ENCODE assay signal across 10 mouse cellular contexts in genomic region chr12:100277534-100277905, GRCm38 (mm10).
A peak's percentile ranks its signal among the peaks of the same experiment; 100 is the strongest.
DNase-seq lines count a peak whose midpoint lies in the region; ATAC-seq lines count a peak whose summit lies in the region.
"Had no signal": no experiment of that assay in that cellular context is flagged by ENCODE, and none has a peak within 500 bp of the region (broad histone marks: within the 10 kb centered on the region; RNA-seq: fewer than 3 reads in every experiment).

No protein-coding gene starts in this region.

- H3K27ac ChIP-seq in heart, embryonic 13.5 days (replicated peaks), result 0 out of 2 replicates have a peak overlapping the region, but pooled peaks have one; percentile 12
- H3K27ac ChIP-seq in brown adipose tissue, adult 24 weeks (replicated peaks; ENCODE audit: low read depth, low read length), result peak overlapping the region; percentile 73; the same call in 1 of the 2 replicates
- H3K27ac ChIP-seq in limb, embryonic 13.5 days, result peak overlapping the region; percentile 74
- peak overlapping the region; percentile 63 for H3K27ac ChIP-seq in neural tube, embryonic 13.5 days (replicated peaks)
- H3K27ac ChIP-seq: liver, embryonic 14.5 days had no signal

- no peak overlapping the region for H3K9ac ChIP-seq in heart, embryonic 13.5 days
- no peak overlapping the region for H3K9ac ChIP-seq in limb, embryonic 13.5 days
- H3K9ac ChIP-seq in neural tube, embryonic 13.5 days, result no peak overlapping the region
- H3K9ac ChIP-seq: liver, embryonic 14.5 days had no signal

- H3K9me3 ChIP-seq in heart, embryonic 13.5 days, result no peaks in the 10 kb centered on the region
- H3K9me3 ChIP-seq in limb, embryonic 13.5 days, result no peaks in the 10 kb centered on the region
- H3K9me3 ChIP-seq in neural tube, embryonic 13.5 days, result no peaks in the 10 kb centered on the region

- H3K36me3 ChIP-seq in heart, embryonic 13.5 days, result no peaks in the 10 kb centered on the region
- no peaks in the 10 kb centered on the region for H3K36me3 ChIP-seq in limb, embryonic 13.5 days
- H3K36me3 ChIP-seq in neural tube, embryonic 13.5 days, result no peaks in the 10 kb centered on the region

- WGBS in heart, embryonic 13.5 days, result 74% methylated on average over 3 of the region's 3 CpGs
- WGBS in limb, embryonic 13.5 days, result 69% methylated on average over 3 of the region's 3 CpGs
- WGBS in neural tube, embryonic 13.5 days, result 86% methylated on average over 3 of the region's 3 CpGs

- H3K4me2 ChIP-seq in heart, embryonic 13.5 days, result no peak overlapping the region
- no peak overlapping the region for H3K4me2 ChIP-seq in limb, embryonic 13.5 days (replicated peaks)
- H3K4me2 ChIP-seq in neural tube, embryonic 13.5 days, result no peak overlapping the region

- no peak overlapping the region for H3K4me3 ChIP-seq in heart, embryonic 13.5 days
- no peak overlapping the region for H3K4me3 ChIP-seq in brown adipose tissue, adult 24 weeks (ENCODE audit: insufficient read depth, low read depth, low read length)
- H3K4me3 ChIP-seq in limb, embryonic 13.5 days, result no peak overlapping the region
- H3K4me3 ChIP-seq in neural tube, embryonic 13.5 days, result no peak overlapping the region

- no peak for ATAC-seq in heart, embryonic 13.5 days (ENCODE audit: extremely low read depth, insufficient number of reproducible peaks, low FRiP score, low TSS enrichment)
- ATAC-seq in limb, embryonic 13.5 days (ENCODE audit: low FRiP score, low read depth), result no peak
- no peak for ATAC-seq in neural tube, embryonic 13.5 days (ENCODE audit: low read depth)
- ATAC-seq: CD4-positive, CD25-positive, alpha-beta regulatory T cell, adult 4 months had no signal

- H3K27me3 ChIP-seq in heart, embryonic 13.5 days (replicated peaks), result no peaks in the 10 kb centered on the region; the same call in 1 of the 2 replicates
- no peaks in the 10 kb centered on the region for H3K27me3 ChIP-seq in limb, embryonic 13.5 days
- H3K27me3 ChIP-seq in neural tube, embryonic 13.5 days, result 0 out of 2 replicates have a peak, but pooled peaks cover 5% of the 10 kb centered on the region

- DNase-seq in heart, adult 8-10 months (ENCODE audit: low spot score), result no peak
- DNase-seq in cerebellum, postnatal 14 days, result no peak
- DNase-seq in cerebellum, adult 18-20 months, result no peak
- DNase-seq in adrenal gland, postnatal 4 days (ENCODE audit: low spot score in 2 of 2), result no peak

- H3K4me1 ChIP-seq in heart, embryonic 13.5 days, result peaks cover 38% of the 10 kb centered on the region
- H3K4me1 ChIP-seq in brown adipose tissue, adult 24 weeks (ENCODE audit: control insufficient read depth, insufficient read depth, insufficient read length, low read length), result peaks cover 45% of the 10 kb centered on the region
- H3K4me1 ChIP-seq in limb, embryonic 13.5 days, result peaks cover 60% of the 10 kb centered on the region
- H3K4me1 ChIP-seq in neural tube, embryonic 13.5 days (replicated peaks), result peaks cover 57% of the 10 kb centered on the region

Comparison
In these comparisons a context has a peak if more than half of its experiments do, and no peak if none do; other contexts are left out.
1. H3K27ac ChIP-seq: peak in every context shown above with its lines; median percentile 74 in limb, embryonic 13.5 days; 73 in brown adipose tissue, adult 24 weeks; 63 in neural tube, embryonic 13.5 days; 12 in heart, embryonic 13.5 days.